Mouse (Mus musculus) 3T3-L1 (cell line): Measurements from ENCODE around the gene Pgm5.

ENCODE experiments used
- DNase-seq: peaks from one replicate; pipeline ENCODE4 v3.0.0-alpha.2; 2015; ENCODE audit warnings: low read depth, low spot score

The Pgm5 gene

DNA sequence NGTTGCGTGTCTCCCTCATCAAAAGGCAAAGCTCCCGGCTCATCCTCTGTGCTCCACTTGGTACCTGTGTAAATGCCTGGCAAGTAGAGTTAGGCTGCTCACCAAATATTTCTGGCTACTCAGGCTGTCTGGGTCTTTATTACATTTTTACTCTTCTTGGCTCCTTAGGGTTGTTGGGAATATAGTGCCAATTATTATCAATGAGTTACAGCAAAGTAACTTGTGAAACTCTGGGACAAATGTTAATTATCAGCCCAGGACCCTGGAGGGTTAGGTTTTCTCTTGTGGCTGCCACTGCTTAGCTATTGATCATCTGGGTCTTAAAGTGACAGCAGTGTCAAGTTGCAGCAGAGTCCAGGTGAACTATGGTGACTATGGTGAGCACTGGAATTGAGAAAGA lies 199.3 kb downstream of the Pgm5 start:
- DNase-seq = no peak

DNA sequence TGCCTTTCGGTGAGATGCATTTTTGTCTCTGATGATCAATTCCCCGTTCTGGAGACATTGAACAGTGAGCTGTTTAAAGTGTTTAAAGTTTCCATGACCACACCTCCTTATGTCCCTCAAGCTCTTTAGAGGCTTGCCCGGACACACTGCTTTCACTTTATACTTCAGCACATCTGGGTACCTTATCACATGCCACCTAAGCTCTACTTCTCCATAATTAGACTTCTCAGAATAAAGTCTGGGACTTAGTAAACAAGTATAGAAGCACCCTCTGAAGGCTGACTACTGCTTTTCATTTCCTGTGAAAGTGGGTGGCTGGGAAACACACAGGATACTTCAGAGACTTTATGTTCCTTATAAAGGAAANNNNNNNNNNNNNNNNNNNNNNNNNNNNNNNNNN lies 204.7 kb downstream of the Pgm5 start:
- no peak for DNase-seq

DNA sequence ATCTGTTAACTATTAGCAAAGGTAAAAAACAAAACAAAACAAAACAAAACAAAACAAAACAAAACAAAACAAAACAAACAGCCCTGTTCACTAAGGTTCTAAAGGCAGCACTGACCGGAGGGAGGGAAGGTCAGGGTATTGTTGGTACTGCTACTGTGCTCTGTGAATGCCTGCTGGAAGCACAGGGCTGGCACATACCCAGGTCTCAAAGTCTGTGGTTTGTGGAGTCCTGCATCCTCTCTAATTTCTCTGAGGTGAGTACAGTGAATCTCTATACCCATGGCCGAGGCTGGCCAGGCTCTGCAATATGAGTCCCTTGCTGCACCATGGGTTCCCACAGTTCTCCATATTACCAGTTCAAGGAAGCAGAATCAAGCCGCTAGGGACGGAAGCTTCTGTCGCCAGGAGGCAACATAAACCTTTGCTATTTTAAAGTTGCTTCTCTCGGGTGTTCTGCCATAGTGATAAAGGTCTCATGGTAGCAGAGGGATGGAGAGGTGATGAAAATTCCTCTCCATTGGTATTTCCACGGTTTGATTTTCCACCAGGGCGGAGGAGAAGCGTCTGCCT lies 208.3 kb downstream of the Pgm5 start:
- DNase-seq = no peak

DNA sequence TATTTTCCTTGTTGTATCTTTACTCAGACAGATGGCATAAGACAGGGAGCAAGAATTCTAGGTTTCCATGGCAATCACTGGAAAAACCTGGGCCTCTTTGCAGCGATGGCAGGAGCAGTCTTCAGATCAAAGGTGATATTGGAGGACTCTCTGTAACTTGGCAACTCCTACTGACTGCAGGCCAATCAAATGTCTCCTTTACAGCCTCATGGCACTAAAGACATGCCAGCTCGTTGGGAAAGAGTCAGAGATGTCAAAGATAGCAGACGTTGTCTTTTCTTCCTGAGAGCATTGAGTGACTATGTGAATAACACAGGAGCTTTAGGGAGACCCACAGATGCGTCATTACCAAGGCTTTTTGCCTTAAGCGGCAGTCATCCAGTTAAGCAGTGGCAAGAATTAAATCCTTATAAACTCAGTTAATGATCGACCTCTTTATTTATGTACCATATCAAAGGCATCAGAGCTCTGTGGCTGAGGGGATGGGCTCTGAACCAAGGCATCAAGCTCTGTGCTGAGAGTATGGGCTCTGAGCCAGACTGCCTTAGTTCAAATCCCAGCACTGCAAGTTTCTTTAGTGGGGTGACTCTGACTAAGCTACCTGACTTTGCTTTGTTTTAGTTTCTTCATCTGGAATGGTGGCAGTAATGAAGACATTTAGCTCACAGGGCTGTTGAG lies 209.2 kb downstream of the Pgm5 start:
- no peak for DNase-seq

DNA sequence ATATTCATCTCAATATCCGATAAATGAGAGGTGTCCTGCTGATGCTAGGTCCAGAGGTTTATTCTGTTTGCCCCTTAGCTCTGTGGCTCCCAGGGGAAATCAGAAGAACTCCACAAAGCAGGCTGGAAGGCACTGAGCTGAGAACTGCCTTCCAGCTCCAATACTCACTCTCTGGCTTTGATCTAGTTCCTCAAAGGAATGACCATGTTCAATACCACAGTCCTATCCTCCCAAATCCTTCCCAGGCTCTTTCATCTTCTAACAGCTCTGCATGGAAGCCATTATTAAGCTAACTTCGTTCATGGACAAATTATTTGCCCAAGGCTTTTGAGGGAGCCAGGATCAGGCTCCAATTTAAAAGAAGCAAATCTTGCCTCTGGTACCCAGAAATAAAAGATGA lies 210.1 kb downstream of the Pgm5 start:
- DNase-seq = no peak

DNA sequence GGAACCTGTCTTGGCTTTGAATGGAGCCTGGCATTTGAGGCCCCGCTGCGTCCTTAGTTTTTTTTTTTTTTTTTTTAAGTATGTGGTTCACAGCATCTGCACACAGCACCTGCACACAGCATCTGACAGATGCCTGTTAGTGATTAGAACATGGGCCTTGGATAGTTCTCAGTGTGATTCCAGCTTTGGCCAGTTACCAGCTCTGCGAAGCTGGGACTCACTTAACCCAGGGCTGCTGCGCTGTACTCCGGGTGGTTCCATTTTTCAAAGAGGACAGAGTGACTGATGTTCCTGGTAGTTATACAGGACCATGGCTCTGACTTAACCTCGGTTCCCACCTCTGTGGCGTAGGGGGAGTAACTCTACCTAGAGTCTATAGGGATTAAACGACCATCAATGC lies 211.2 kb downstream of the Pgm5 start:
- DNase-seq = no peak

DNA sequence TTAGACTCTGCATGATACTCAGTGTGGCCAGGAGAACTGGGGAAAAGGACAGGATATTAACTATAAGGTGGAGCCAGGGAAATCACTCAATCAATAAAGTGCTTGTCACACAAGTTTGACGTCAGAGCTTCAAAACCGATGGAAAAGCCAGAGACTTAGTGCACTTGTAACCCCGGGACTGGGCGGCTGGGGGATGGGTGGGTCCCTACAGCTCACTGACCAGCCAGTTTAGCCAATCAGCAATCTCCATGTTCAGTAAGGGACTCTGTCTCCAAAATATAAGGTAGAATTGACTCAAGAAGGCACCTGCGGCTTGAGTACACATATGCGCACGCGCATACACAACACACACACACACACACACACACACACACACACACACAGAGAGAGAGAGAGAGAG lies 213.6 kb downstream of the Pgm5 start:
- no peak for DNase-seq

DNA sequence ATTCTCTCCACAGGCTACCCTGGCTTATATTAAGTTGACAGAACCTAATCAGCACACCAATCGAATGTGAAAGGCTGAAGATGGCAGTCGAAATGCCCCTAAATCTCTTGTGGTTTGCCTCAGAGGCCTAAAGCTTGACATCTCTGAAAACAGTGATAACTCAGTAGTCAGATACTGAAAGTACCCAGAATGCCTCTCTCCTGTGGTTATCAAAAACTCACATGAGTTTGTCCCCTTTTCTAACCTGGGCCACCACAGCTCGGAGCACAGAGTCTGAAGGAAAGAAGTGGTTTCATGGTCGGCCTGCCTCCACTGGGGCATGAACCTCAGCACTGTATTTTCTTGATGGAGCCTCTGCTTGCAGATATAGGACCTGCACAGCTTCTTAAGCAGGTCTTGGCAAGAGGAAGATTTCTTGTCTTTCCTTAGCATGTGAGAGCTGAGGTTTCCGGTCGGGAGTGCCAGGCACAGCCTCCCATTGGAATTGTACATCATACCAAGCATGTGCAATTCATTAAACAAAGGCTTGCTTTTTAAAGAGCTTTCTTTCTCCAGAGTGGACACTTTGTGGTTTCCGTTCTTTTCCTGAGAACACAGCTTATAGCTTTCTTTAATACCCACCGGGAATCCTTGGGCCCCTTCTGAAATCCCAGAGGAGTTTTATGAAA lies 215.4 kb downstream of the Pgm5 start:
- peak; percentile 49 for DNase-seq

DNA sequence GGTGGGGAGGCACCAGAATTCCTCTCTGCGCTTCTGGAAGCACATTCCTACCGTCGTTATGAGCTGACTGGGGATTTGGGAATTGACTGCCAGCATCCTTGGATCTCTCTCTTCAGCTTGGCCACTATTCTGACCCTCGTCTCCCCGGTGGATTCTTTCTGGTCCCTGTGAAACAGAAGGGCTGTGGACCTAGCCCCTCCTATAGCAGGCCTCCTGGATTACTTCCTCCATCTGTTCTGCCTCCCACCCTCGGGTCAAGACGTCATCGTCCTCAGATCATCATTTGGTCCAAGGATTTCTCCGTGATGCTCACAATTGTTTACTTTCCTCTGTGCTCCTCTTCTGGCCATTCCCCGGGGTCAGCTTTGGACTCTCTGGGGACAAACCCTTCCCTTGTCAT lies 216.7 kb downstream of the Pgm5 start:
- no peak for DNase-seq

DNA sequence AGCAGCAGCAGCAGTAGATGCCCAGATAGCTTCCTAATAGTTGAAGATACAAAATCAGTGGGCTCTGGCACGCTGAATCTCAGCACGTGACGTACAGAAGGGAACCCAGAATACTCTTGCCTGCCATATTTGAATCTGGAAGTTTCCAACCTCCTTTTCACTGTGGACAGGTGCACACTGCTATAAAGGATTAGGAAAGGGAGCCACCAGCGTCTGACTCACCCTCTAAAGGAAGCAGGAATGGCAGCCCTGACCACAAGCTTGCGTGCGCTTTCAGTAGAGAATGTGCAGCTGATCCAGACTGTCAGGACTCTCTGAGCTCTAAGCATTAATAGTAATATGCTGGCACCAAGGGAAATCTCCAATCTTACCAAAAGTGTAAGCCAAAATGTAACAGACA lies 220.7 kb downstream of the Pgm5 start:
- peak; percentile 20 for DNase-seq

DNA sequence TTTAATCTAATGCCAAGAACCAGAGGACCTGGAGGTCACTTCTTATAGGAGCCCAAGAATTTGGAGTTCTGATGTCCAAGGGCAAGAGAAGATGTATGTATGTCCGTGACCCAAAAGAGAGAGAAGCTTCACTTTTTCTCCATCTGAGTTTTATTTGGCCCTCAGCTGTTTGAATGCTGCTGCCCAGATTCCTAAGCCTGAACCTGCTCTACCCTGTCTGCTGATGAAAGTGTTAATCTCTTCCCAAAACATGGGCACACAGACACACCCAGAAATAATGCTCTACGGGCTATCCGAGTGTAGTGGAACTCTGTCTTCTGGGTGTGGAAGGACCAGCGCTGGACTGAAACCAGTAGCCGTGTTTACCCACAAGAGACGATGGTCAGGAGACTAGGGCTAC lies 223.7 kb downstream of the Pgm5 start:
- DNase-seq = no peak

DNA sequence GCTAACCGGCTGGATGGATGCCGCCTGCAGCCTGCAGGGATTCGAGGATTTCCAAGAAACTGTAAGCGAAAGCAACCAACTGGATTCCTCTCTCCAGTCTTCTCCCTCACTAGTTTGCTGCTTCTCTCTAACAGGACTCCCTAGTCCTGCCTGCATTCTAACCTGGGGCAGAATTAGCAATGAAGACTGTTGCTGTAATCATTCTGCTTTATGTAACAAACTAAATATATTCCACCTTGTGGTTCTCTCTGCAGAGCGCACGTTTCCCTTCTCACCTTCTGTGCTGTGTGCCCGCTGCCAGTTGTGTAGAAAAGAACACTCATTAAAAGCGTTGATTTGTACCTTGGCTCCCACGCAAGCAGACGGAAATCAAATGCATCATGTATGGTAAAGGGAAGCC lies 225.0 kb downstream of the Pgm5 start:
- DNase-seq = no peak

DNA sequence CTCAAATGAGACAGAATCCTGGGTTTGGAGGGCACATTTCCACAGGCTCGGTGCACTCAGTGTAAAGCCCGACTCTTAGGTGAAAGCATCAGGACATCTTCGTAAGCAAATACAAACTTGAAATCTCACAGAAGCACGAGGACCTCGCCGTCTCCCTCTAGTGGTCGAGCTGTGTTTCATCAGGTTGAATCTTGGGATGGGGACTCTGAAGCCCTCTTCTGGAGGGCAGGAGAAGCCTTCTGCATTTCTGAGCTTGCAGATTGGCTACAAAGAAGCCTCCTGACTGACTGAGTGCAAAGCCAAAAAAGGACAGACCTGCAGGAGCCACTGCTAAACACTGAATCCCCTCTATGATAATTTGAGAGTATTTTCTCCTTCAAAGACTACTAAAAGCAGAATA lies 227.1 kb downstream of the Pgm5 start:
- DNase-seq = peak; percentile 82
